Mouse (Mus musculus) liver, embryonic 13.5 days (tissue): Measurements from ENCODE around the gene Bcl2l13. TPM values are rescaled to one million over a fixed set of nuclear protein-coding genes. Genes with fewer than 3 reads are reported as not detected.
"Not testable (repeated sequence)": the region's sequence is repeated elsewhere in the genome, so short reads cannot be mapped to it uniquely, and the experiment has no call there.

Source experiments
- ATAC-seq: fragments of 200-750 bp; cut with Nextera tagmentation; 2 replicates; pipeline ENCODE4 v1.8.0; 2017; ENCODE audit warnings: low read depth, mild to moderate bottlenecking, moderate number of reproducible peaks, moderate library complexity
- DNase-seq: peaks from one replicate; pipeline ENCODE4 v3.0.0; 2022
- H3K27ac ChIP-seq: fragments of 300-500 bp; sonication (generic); 2 replicates; pipeline ENCODE4 v1.5.1; 2015; ENCODE audit warnings: moderate library complexity, mild to moderate bottlenecking, inconsistent platforms
- H3K27me3 ChIP-seq: fragments of 300-500 bp; sonication (generic); 2 replicates; pipeline ENCODE4 v1.6.1; 2015; ENCODE audit warnings: mild to moderate bottlenecking, inconsistent platforms
- H3K36me3 ChIP-seq: fragments of 300-500 bp; sonication (generic); 2 replicates; pipeline ENCODE4 v1.6.1; 2015; ENCODE audit warnings: mild to moderate bottlenecking, inconsistent platforms
- H3K4me1 ChIP-seq: fragments of 300-500 bp; sonication (generic); replicated peaks from 2 replicates; pipeline ENCODE4 v1.6.1; 2015; ENCODE audit warnings: inconsistent platforms
- H3K4me2 ChIP-seq: fragments of 300-500 bp; sonication (generic); 2 replicates; pipeline ENCODE4 v1.6.1; 2015; ENCODE audit warnings: inconsistent platforms, mild to moderate bottlenecking, moderate library complexity
- H3K4me3 ChIP-seq: fragments of 300-500 bp; sonication (generic); replicated peaks from 2 replicates; pipeline ENCODE4 v1.5.1; 2015; ENCODE audit warnings: mild to moderate bottlenecking, inconsistent platforms
- H3K9ac ChIP-seq: fragments of 300-500 bp; sonication (generic); 2 replicates; pipeline ENCODE4 v1.6.1; 2015; ENCODE audit warnings: mild to moderate bottlenecking, inconsistent platforms
- H3K9me3 ChIP-seq: fragments of 300-500 bp; sonication (generic); replicated peaks from 2 replicates; pipeline ENCODE4 v1.6.1; 2016; ENCODE audit warnings: inconsistent platforms
- WGBS: fragments of 180-500 bp; shearing (Covaris S2); methylation state at CpG from one replicate; pipeline ENCODE4 v1.1.7; 2015; ENCODE audit not compliant: insufficient replicate concordance; 5-methylcytosine and 5-hydroxymethylcytosine counted together
- polyA plus RNA-seq: library from polyadenylated mRNA; unstranded; fragments of >200 nt; fragmentation: Nextera tagmentation; extraction: Ambion mirVana; gene quantifications from 2 replicates; pipeline ENCODE4 v1.2.1, GENCODE M21; 2015

Gene Bcl2l13
- polyA plus RNA-seq, 1 experiment from 2014 or later: 37.7 TPM

- H3K4me1 ChIP-seq: peaks cover 9% of the 10 kb centered on the region; the same call in 1 of the 2 replicates
- no peak overlapping the region for H3K4me3 ChIP-seq
- 66% methylated on average over 5 of the region's 5 CpGs for WGBS
- DNase-seq (no peak), ATAC-seq (no peak)
- H3K27ac ChIP-seq: peak overlapping the region; percentile 70
- H3K9ac ChIP-seq: no peak overlapping the region
- H3K27me3 ChIP-seq: no peaks in the 10 kb centered on the region
- no peak overlapping the region for H3K4me2 ChIP-seq
- no peaks in the 10 kb centered on the region for H3K9me3 ChIP-seq
- peaks cover 98% of the 10 kb centered on the region for H3K36me3 ChIP-seq
Measured at GRCm38 (mm10) chr6:120806999-120807737, 28.8 kb upstream of the Bcl2l13 start.

- peaks cover 97% of the 10 kb centered on the region for H3K36me3 ChIP-seq
- H3K4me1 ChIP-seq: peaks cover 9% of the 10 kb centered on the region; the same call in 1 of the 2 replicates
- H3K27me3 ChIP-seq: no peaks in the 10 kb centered on the region
- DNase-seq (no peak), ATAC-seq (peak; percentile 52)
- 89% methylated on average over 4 of the region's 4 CpGs for WGBS
- H3K9me3 ChIP-seq: no peaks in the 10 kb centered on the region
- H3K27ac ChIP-seq: peak overlapping the region; percentile 70
- no peak overlapping the region for H3K4me2 ChIP-seq
- H3K4me3 ChIP-seq: no peak overlapping the region
- H3K9ac ChIP-seq: no peak overlapping the region
Measured at GRCm38 (mm10) chr6:120807738-120808081, 28.3 kb upstream of the Bcl2l13 start.

GRCm38 (mm10) chr6:120811999-120812398, 24.0 kb upstream of the Bcl2l13 start:
- not testable (repeated sequence) for H3K27me3 ChIP-seq, H3K9me3 ChIP-seq, H3K4me1 ChIP-seq, H3K27ac ChIP-seq, H3K4me2 ChIP-seq, DNase-seq, H3K4me3 ChIP-seq, ATAC-seq, H3K9ac ChIP-seq
- WGBS: 93% methylated on average over 9 of the region's 10 CpGs
- peaks cover 56% of the 10 kb centered on the region for H3K36me3 ChIP-seq

GRCm38 (mm10) chr6:120819294-120819693, 16.7 kb upstream of the Bcl2l13 start:
- Histone ChIP-seq H3K4me1 (peaks cover 44% of the 10 kb centered on the region), H3K36me3 (peaks cover 34% of the 10 kb centered on the region), H3K4me2 (peak overlapping the region; percentile 85), H3K9ac (peak overlapping the region; percentile 96; the same call in 1 of the 2 replicates), H3K4me3 (peak overlapping the region; percentile 99; the same call in 1 of the 2 replicates), H3K27ac (peak overlapping the region; percentile 98), H3K9me3 (peaks cover 10% of the 10 kb centered on the region; the same call in 1 of the 2 replicates), H3K27me3 (no peaks in the 10 kb centered on the region)
- ATAC-seq (no peak), DNase-seq (no peak)
- WGBS: 92% methylated on average over 2 of the region's 2 CpGs

GRCm38 (mm10) chr6:120820144-120820543, 15.9 kb upstream of the Bcl2l13 start:
- Histone ChIP-seq H3K4me2 (peak overlapping the region; percentile 85), H3K9ac (peak overlapping the region; percentile 96), H3K27me3 (no peaks in the 10 kb centered on the region), H3K4me3 (peak overlapping the region; percentile 99), H3K9me3 (peaks cover 10% of the 10 kb centered on the region; the same call in 1 of the 2 replicates), H3K36me3 (peaks cover 34% of the 10 kb centered on the region), H3K27ac (peak overlapping the region; percentile 98), H3K4me1 (peaks cover 48% of the 10 kb centered on the region)
- ATAC-seq (no peak), DNase-seq (no peak)
- WGBS: 55% methylated on average over 5 of the region's 5 CpGs

GRCm38 (mm10) chr6:120820941-120821340, 15.1 kb upstream of the Bcl2l13 start:
- Histone ChIP-seq H3K4me3 (peak overlapping the region; percentile 99), H3K9me3 (peaks cover 10% of the 10 kb centered on the region; the same call in 1 of the 2 replicates), H3K4me1 (peaks cover 51% of the 10 kb centered on the region), H3K4me2 (peak overlapping the region; percentile 85), H3K27me3 (no peaks in the 10 kb centered on the region), H3K9ac (peak overlapping the region; percentile 96), H3K27ac (peak overlapping the region; percentile 98), H3K36me3 (peaks cover 34% of the 10 kb centered on the region)
- 65% methylated on average over 1 of the region's 1 CpGs for whole genome bisulfite sequencing
- peak; percentile 59 for ATAC-seq
- peak; percentile 40 for DNase-seq

- ATAC-seq (no peak), DNase-seq (no peak)
- H3K27me3 ChIP-seq: no peaks in the 10 kb centered on the region
- H3K4me2 ChIP-seq: peak overlapping the region; percentile 85
- peaks cover 34% of the 10 kb centered on the region for H3K36me3 ChIP-seq
- H3K9ac ChIP-seq: peak overlapping the region; percentile 96
- H3K4me1 ChIP-seq: peaks cover 51% of the 10 kb centered on the region
- 28% methylated on average over 5 of the region's 5 CpGs for WGBS
- H3K27ac ChIP-seq: peak overlapping the region; percentile 98
- H3K9me3 ChIP-seq: peaks cover 10% of the 10 kb centered on the region; the same call in 1 of the 2 replicates
- H3K4me3 ChIP-seq: peak overlapping the region; percentile 99
Measured at GRCm38 (mm10) chr6:120821715-120822114, 14.3 kb upstream of the Bcl2l13 start.

GRCm38 (mm10) chr6:120822307-120822928, 13.6 kb upstream of the Bcl2l13 start, which contains the start of gene Atp6v1e1:
Atp6v1e1 (minus strand) TSS chr6:120822793.
- Histone ChIP-seq H3K9me3 (peaks cover 8% of the 10 kb centered on the region; the same call in 1 of the 2 replicates), H3K27ac (peak within 1 kb of the TSS; percentile 98), H3K4me2 (peak within 1 kb of the TSS; percentile 85), H3K4me1 (peaks cover 53% of the 10 kb centered on the region), H3K27me3 (no peaks in the 10 kb centered on the region), H3K36me3 (peaks cover 29% of the 10 kb centered on the region), H3K9ac (peak within 1 kb of the TSS; percentile 96), H3K4me3 (peak within 1 kb of the TSS; percentile 99)
- peak; percentile 92 for ATAC-seq
- DNase-seq: peak; percentile 93
- under 1% methylated on average over 41 of the region's 41 CpGs for WGBS

GRCm38 (mm10) chr6:120822937-120823614, 12.9 kb upstream of the Bcl2l13 start:
- 52% methylated on average over 10 of the region's 10 CpGs for WGBS
- H3K9me3 ChIP-seq: 0 out of 2 replicates have a peak, but pooled peaks cover 1% of the 10 kb centered on the region
- peak overlapping the region; percentile 67 for H3K9ac ChIP-seq
- no peaks in the 10 kb centered on the region for H3K27me3 ChIP-seq
- ATAC-seq (no peak), DNase-seq (no peak)
- peak overlapping the region; percentile 61 for H3K4me2 ChIP-seq
- H3K36me3 ChIP-seq: peaks cover 22% of the 10 kb centered on the region
- peak overlapping the region; percentile 98 for H3K27ac ChIP-seq
- H3K4me3 ChIP-seq: peak overlapping the region; percentile 99
- peaks cover 56% of the 10 kb centered on the region for H3K4me1 ChIP-seq

GRCm38 (mm10) chr6:120830056-120830455, 6.0 kb upstream of the Bcl2l13 start:
- no peak overlapping the region for H3K4me3 ChIP-seq
- WGBS: 14% methylated on average over 1 of the region's 1 CpGs
- H3K27me3 ChIP-seq: no peaks in the 10 kb centered on the region
- ATAC-seq (peak; percentile 74), DNase-seq (peak; percentile 72)
- H3K9ac ChIP-seq: peak overlapping the region; percentile 71; the same call in 1 of the 2 replicates
- peak overlapping the region; percentile 100 for H3K27ac ChIP-seq
- no peaks in the 10 kb centered on the region for H3K36me3 ChIP-seq
- 0 out of 2 replicates have a peak overlapping the region, but pooled peaks have one; percentile 25 for H3K4me2 ChIP-seq
- H3K4me1 ChIP-seq: peaks cover 74% of the 10 kb centered on the region
- H3K9me3 ChIP-seq: no peaks in the 10 kb centered on the region
